Mouse (Mus musculus) stomach, postnatal 0 days (tissue): ENCODE measurements around the gene Olfr70.

Experiments used
- CTCF ChIP-seq: IDR thresholded peaks from 2 replicates; pipeline ENCODE4 v1.5.1; 2016; ENCODE audit warnings: antibody characterized with exemption, low read depth, mild to moderate bottlenecking, moderate library complexity
- EP300 ChIP-seq: optimal IDR thresholded peaks from 2 replicates; pipeline ENCODE3; 2016; ENCODE audit warnings: antibody characterized with exemption

DNA sequence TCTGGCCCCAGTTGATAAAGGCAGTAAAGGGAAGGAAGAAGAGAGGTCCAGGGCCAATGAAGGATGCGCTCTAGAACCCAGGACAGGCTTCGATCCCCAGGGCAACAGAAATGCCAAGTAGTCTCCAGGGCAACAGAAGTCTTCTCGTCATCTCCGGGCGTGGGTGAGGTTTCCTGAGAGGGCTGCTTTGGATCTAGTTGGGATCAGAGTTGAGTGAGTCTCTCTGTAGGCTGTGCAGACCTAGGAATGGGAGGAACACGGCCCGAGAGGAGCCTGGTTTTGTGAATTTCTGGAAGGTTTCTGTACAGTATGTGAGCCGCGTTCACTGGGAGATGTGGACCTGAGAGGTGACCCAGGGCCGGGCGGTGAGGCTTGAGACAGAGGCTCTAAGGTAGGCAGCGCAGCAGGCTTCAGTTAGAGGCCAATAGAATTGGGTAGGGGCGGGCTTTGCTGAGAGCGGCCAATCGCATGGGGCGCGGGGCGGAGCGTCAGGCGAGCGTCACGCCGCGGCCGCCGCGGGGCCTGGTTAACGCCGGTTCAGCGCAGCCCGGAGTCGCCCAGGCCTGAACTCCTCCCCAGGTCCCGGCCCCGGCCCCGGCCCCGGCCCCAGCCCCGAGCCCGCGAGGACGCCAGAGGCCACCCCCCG, 31.7 kb downstream of the Olfr70 start, which contains the start of the genes Tmem8b and Fam221b:
- no peak for TF ChIP-seq CTCF
- TF ChIP-seq EP300 = no peak
